Mouse (Mus musculus) gastrocnemius, postnatal 4 days (tissue): ENCODE data around the gene Glt1d1. TPM values are rescaled to one million over a fixed set of nuclear protein-coding genes. Genes with fewer than 3 reads are reported as not detected.

Source experiments
- total RNA-seq, 2 experiments: library from RNA; stranded (reverse); gene quantifications; 2 replicates each; pipeline ENCODE4 v1.2.3; 2021

Gene Glt1d1
- total RNA-seq, 2 experiments from 2014 or later = not detected

Other genes starting within 250 kb of the Glt1d1 start
- 10 to 100 TPM; 14.3 to 20.1 TPM for gene Slc15a4, start 635 bp downstream of the Glt1d1 start, total RNA-seq